Mouse (Mus musculus): ENCODE data around the gene Gm9913. TPM values are rescaled to one million over a fixed set of nuclear protein-coding genes. Genes with fewer than 3 reads are reported as not detected.

The Gm9913 gene
- polyA plus RNA-seq (2017; shearing (Covaris generic)): not detected

DNA sequence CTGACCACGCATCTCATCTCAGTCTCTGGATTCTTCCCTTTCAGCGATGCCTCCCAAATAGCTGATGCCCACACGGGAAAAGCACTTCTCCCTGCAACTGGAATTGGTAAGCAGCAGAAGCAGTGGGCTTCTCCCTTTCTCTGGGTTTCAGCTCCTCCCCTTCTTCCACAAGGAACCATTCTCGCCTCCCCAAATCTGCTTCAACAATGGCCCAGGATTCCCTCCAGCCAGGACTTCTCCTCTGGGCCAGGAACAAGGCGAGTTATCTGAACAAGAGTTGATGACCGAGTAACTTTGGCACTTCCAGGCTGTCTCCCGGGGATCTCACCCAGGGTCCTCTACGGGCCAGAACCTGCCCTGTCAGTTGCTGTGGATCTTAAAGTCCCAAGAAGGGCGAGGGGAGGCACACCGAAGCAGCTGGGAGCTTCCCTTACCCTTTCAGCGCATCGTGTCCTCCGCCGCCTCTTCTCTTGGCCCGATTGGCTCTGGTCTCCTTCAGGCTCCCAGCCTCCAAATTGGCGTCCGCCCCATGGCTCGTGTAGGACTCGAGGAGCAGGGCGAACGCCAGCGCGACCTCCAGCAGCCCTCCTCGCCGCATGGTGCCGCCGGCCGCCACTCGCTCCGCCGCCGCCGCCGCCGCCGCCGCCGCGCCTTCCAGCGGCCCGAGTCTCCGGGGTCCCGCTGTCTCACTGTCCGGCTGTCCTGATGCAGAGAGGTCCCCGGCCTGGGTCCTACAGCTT lies at the start of gene Gm9913:
TSS of gene Gm9913 (plus strand) at position 84 of the 740 bp plus-strand sequence.

DNA sequence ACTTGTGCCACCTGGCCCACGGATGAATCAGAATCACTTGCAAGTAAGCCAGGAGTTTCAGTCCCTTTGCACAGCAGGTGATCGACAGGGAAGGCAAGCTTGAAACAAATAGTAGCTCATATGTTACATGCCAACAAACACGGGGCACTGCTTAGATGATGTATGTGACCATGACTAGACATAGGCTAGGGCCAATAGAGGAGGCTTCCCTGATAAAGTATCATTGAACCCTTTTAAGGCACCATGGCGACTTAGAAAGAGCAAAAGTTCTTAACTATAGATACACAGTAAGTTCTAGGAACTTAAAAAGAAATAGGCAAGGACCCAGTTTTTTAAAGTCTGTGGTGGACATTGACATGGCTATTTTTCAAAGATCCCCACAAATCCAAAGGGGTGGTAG lies 3.0 kb downstream of the Gm9913 start, which contains the start of gene Fbn1:
TSS of gene Fbn1 (minus strand) at position 101 of the 400 bp plus-strand sequence.

Other genes starting within 250 kb of the Gm9913 start
- 0.29 TPM for gene Fbn1, start 2.9 kb downstream of the Gm9913 start, polyA plus RNA-seq (2017; shearing (Covaris generic))
- gene Cep152, start 120.0 kb downstream of the Gm9913 start, polyA plus RNA-seq (2017; shearing (Covaris generic)): 8.4 TPM
- 18.0 TPM for gene Eid1, start 168.0 kb downstream of the Gm9913 start, polyA plus RNA-seq (2017; shearing (Covaris generic))
- gene Shc4, start 219.1 kb downstream of the Gm9913 start, polyA plus RNA-seq (2017; shearing (Covaris generic)): 0.38 TPM

All from effector memory CD4-positive, alpha-beta T cell, adult 7 months (primary cell).